Mouse (Mus musculus) lung, postnatal 0 days (tissue): ENCODE measurements around the gene Lhfpl3.

ENCODE experiments used
- CTCF ChIP-seq: IDR thresholded peaks from 2 replicates; pipeline ENCODE4 v1.5.1; 2016; ENCODE audit warnings: antibody characterized with exemption, mild to moderate bottlenecking
- EP300 ChIP-seq: IDR thresholded peaks from 2 replicates; pipeline ENCODE4 v1.6.1; 2016; ENCODE audit warnings: antibody characterized with exemption, mild to moderate bottlenecking, control low read depth

DNA sequence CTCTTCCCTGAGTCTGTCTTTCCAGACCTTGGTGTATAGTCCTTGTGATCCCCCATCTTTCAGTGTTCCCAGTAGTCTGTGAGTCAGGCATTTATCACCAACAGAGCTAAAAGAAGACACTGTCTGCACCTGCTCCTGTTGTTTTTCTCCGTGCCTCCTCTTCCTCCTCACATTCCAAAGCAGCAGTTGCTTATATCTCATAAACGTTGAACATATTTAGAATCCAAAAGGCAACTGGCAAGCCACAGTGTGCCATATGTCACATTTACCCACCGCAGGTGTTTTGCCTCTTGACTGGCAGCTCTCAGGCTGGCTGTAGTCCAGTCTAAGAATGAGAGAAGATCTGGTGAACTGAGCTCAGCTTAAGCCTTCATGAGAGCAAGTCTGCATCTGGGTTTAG is 142.5 kb downstream of the Lhfpl3 start:
- TF ChIP-seq CTCF (no peak), EP300 (no peak)
